Mouse (Mus musculus) heart, embryonic 16.5 days (tissue): Measurements from ENCODE around the gene Scaf4. TPM values are rescaled to one million over a fixed set of nuclear protein-coding genes. Genes with fewer than 3 reads are reported as not detected.

Experiments
- ATAC-seq: fragments of 200-750 bp; cut with Nextera tagmentation; replicated peaks from 2 replicates; pipeline ENCODE4 v1.8.0; 2017; ENCODE audit warnings: moderate number of reproducible peaks; ENCODE audit not compliant: insufficient read depth, low FRiP score; ENCODE audit errors: extremely low read depth
- H3K27ac ChIP-seq: fragments of 300-500 bp; sonication (generic); 2 replicates; pipeline ENCODE4 v1.5.1; 2014; ENCODE audit warnings: mild to moderate bottlenecking, low read length, control low read depth, moderate library complexity
- H3K27me3 ChIP-seq: fragments of 300-500 bp; sonication (generic); 2 replicates; pipeline ENCODE4 v1.6.1; 2014; ENCODE audit warnings: low read length, mixed read lengths; ENCODE audit not compliant: control insufficient read depth, insufficient read depth
- H3K36me3 ChIP-seq: fragments of 300-500 bp; sonication (generic); 2 replicates; pipeline ENCODE4 v1.6.1; 2014; ENCODE audit not compliant: control insufficient read depth, insufficient read depth
- H3K4me1 ChIP-seq: fragments of 300-500 bp; sonication (generic); 2 replicates; pipeline ENCODE4 v1.6.1; 2014; ENCODE audit warnings: low read length, mixed read lengths; ENCODE audit not compliant: control insufficient read depth, insufficient read depth
- H3K4me2 ChIP-seq: fragments of 300-500 bp; sonication (generic); 2 replicates; pipeline ENCODE4 v1.6.1; 2014; ENCODE audit warnings: low read depth, mild to moderate bottlenecking, control low read depth, low read length
- H3K4me3 ChIP-seq: fragments of 300-500 bp; sonication (generic); 2 replicates; pipeline ENCODE4 v1.5.1; 2014; ENCODE audit warnings: mild to moderate bottlenecking, control low read depth, low read length
- H3K9ac ChIP-seq: fragments of 300-500 bp; sonication (generic); 2 replicates; pipeline ENCODE4 v1.6.1; 2014; ENCODE audit warnings: low read length, control low read depth
- H3K9me3 ChIP-seq: fragments of 300-500 bp; sonication (generic); replicated peaks from 2 replicates; pipeline ENCODE4 v1.6.1; 2016; ENCODE audit warnings: low read length; ENCODE audit not compliant: control insufficient read depth
- WGBS: fragments of 180-500 bp; shearing (Covaris S2); extraction: QIAGEN DNeasy Blood & Tissue Kit; methylation state at CpG from one replicate; pipeline ENCODE4 v1.1.7; 2014; 5-methylcytosine and 5-hydroxymethylcytosine counted together
- polyA plus RNA-seq: library from polyadenylated mRNA; unstranded; fragments of >200 nt; fragmentation: Nextera tagmentation; extraction: Ambion mirVana; gene quantifications from 2 replicates; pipeline ENCODE4 v1.2.1, GENCODE M21; 2015

Scaf4 gene
- polyA plus RNA-seq, 1 experiment from 2014 or later: 17.0 TPM

- Histone ChIP-seq H3K36me3 (no peaks in the 10 kb centered on the region), H3K4me2 (peak overlapping the region; percentile 16), H3K4me1 (peaks cover 5% of the 10 kb centered on the region), H3K9me3 (no peaks in the 10 kb centered on the region), H3K9ac (no peak overlapping the region), H3K27ac (no peak overlapping the region), H3K27me3 (peaks cover 4% of the 10 kb centered on the region), H3K4me3 (no peak overlapping the region)
- WGBS: 29% methylated on average over 21 of the region's 21 CpGs
- ATAC-seq: no peak
Measured at GRCm38 (mm10) chr16:90298426-90299300, 14.4 kb upstream of the Scaf4 start.

- H3K9ac ChIP-seq: no peak overlapping the region
- no peak overlapping the region for H3K27ac ChIP-seq
- WGBS: 24% methylated on average over 21 of the region's 22 CpGs
- peak overlapping the region; percentile 16 for H3K4me2 ChIP-seq
- no peaks in the 10 kb centered on the region; the same call in 1 of the 2 replicates for H3K4me1 ChIP-seq
- peaks cover 4% of the 10 kb centered on the region for H3K27me3 ChIP-seq
- no peaks in the 10 kb centered on the region for H3K9me3 ChIP-seq
- no peaks in the 10 kb centered on the region for H3K36me3 ChIP-seq
- no peak for ATAC-seq
- H3K4me3 ChIP-seq: no peak overlapping the region
Measured at GRCm38 (mm10) chr16:90297479-90298425, 13.4 kb upstream of the Scaf4 start.

GRCm38 (mm10) chr16:90291675-90292074 lies 7.4 kb upstream of the Scaf4 start:
- Histone ChIP-seq H3K4me1 (no peaks in the 10 kb centered on the region), H3K4me2 (no peak overlapping the region), H3K27me3 (no peaks in the 10 kb centered on the region), H3K4me3 (no peak overlapping the region), H3K36me3 (no peaks in the 10 kb centered on the region), H3K9ac (no peak overlapping the region), H3K27ac (no peak overlapping the region), H3K9me3 (no peaks in the 10 kb centered on the region)
- ATAC-seq: no peak
- WGBS: 35% methylated on average over 6 of the region's 6 CpGs

GRCm38 (mm10) chr16:90290962-90291361 lies 6.7 kb upstream of the Scaf4 start:
- Histone ChIP-seq H3K4me1 (no peaks in the 10 kb centered on the region), H3K27me3 (no peaks in the 10 kb centered on the region), H3K9ac (no peak overlapping the region), H3K4me3 (no peak overlapping the region), H3K27ac (no peak overlapping the region), H3K9me3 (no peaks in the 10 kb centered on the region), H3K4me2 (peak overlapping the region; percentile 36; the same call in 1 of the 2 replicates), H3K36me3 (no peaks in the 10 kb centered on the region)
- WGBS: 54% methylated on average over 9 of the region's 9 CpGs
- no peak for ATAC-seq

- Histone ChIP-seq H3K9ac (peak overlapping the region; percentile 100), H3K27ac (peak overlapping the region; percentile 98), H3K4me1 (peaks cover 32% of the 10 kb centered on the region), H3K4me2 (peak overlapping the region; percentile 92), H3K9me3 (no peaks in the 10 kb centered on the region), H3K4me3 (peak overlapping the region; percentile 100), H3K36me3 (no peaks in the 10 kb centered on the region), H3K27me3 (no peaks in the 10 kb centered on the region)
- 6% methylated on average over 15 of the region's 15 CpGs for WGBS
- peak; percentile 7; the same call in 1 of the 2 replicates for ATAC-seq
Measured at GRCm38 (mm10) chr16:90284916-90285315, 613 bp upstream of the Scaf4 start.

- H3K27ac ChIP-seq: peak overlapping the region; percentile 98
- no peaks in the 10 kb centered on the region for H3K27me3 ChIP-seq
- peak; percentile 10; the same call in 1 of the 2 replicates for ATAC-seq
- H3K4me1 ChIP-seq: peaks cover 43% of the 10 kb centered on the region
- peak overlapping the region; percentile 100 for H3K4me3 ChIP-seq
- under 1% methylated on average over 51 of the region's 53 CpGs for WGBS
- H3K36me3 ChIP-seq: no peaks in the 10 kb centered on the region
- H3K9ac ChIP-seq: peak overlapping the region; percentile 100
- peak overlapping the region; percentile 98 for H3K4me2 ChIP-seq
- no peaks in the 10 kb centered on the region for H3K9me3 ChIP-seq
Measured at GRCm38 (mm10) chr16:90283266-90283904, 918 bp downstream of the Scaf4 start.

GRCm38 (mm10) chr16:90282620-90283265 lies 1.6 kb downstream of the Scaf4 start:
- Histone ChIP-seq H3K9me3 (no peaks in the 10 kb centered on the region), H3K27ac (peak overlapping the region; percentile 98), H3K36me3 (no peaks in the 10 kb centered on the region), H3K4me1 (peaks cover 43% of the 10 kb centered on the region), H3K27me3 (no peaks in the 10 kb centered on the region), H3K4me2 (peak overlapping the region; percentile 98), H3K9ac (peak overlapping the region; percentile 100), H3K4me3 (peak overlapping the region; percentile 100)
- 28% methylated on average over 14 of the region's 14 CpGs for WGBS
- ATAC-seq: no peak

GRCm38 (mm10) chr16:90281406-90281805 lies 2.9 kb downstream of the Scaf4 start:
- ATAC-seq: no peak
- H3K4me2 ChIP-seq: no peak overlapping the region
- no peaks in the 10 kb centered on the region for H3K9me3 ChIP-seq
- H3K36me3 ChIP-seq: no peaks in the 10 kb centered on the region
- H3K4me3 ChIP-seq: no peak overlapping the region
- peaks cover 44% of the 10 kb centered on the region for H3K4me1 ChIP-seq
- no peak overlapping the region; the same call in 1 of the 2 replicates for H3K27ac ChIP-seq
- H3K9ac ChIP-seq: no peak overlapping the region
- no peaks in the 10 kb centered on the region for H3K27me3 ChIP-seq
- 83% methylated on average over 9 of the region's 9 CpGs for WGBS
